Mouse (Mus musculus): ENCODE results near the gene Vmn1r143.
"Not testable (repeated sequence)": the region's sequence is repeated elsewhere in the genome, so short reads cannot be mapped to it uniquely, and the experiment has no call there.

Vmn1r143 gene

DNA sequence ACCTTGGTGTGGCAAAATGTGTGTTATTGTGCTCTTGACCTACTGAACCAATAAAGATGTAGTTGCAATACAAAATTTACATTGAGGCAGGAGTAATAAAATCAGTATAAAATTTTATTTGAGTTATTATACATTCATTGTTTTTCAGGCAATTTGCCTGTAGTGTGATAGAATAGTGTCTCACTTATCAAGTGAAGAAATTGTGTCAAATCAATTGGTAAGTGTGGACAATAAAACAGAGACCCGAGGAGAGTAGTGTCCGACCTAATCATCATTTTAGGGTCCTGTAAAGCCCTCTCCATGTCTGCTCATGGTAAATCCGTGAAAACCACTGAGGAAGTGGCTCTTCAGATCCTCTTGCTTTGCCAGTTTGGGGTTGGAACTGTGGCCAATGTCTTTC is at the start of gene Vmn1r143:
Gene Vmn1r143, plus strand, starts transcription at position 301 of the 400 bp plus-strand sequence.
- DNase-seq (ENCODE audit: low read depth, low spot score), result not testable (repeated sequence)

DNA sequence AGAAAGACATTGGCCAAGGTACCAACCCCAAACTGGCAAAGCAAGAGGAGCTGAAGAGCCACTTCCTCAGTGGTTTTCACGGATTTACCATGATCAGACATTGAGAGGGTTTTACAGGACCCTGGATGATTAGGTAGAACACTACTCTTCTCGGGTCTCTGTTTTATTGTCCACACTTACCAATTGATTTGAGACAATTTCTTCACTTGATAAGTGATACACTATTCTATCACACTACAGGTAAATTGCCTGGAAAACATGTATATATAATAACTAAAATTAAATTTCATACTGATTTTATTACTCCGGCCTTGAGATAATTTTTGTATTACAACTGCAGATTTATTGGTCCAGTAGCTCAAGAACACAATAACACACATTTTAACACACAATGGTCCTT is 25.2 kb upstream of the Vmn1r143 start, which contains the start of gene Vmn1r142:
Gene Vmn1r142, minus strand, starts transcription at position 101 of the 400 bp plus-strand sequence.
- DNase-seq (ENCODE audit: low read depth, low spot score), result not testable (repeated sequence)

DNA sequence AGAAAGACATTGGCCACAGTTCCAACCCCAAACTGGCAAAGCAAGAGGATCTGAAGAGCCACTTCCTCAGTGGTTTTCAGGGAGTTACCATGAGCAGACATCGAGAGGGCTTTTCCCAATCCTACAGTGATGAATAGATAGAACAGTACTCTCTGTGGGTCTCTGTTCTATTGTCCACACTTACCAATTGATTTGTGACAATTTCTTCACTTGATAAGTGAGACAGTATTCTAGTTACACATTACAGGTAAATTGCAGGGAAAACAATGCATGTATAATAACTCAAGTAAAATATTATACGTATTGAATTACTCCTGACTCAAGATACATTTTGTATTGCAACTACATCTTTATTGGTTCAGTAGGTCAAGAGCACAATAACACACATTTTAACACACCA is 12.0 kb downstream of the Vmn1r143 start, which contains the start of gene Gm8653:
Gene Gm8653, minus strand, starts transcription at position 101 of the 400 bp plus-strand sequence.
- DNase-seq (ENCODE audit: low read depth, low spot score), result not testable (repeated sequence)

DNA sequence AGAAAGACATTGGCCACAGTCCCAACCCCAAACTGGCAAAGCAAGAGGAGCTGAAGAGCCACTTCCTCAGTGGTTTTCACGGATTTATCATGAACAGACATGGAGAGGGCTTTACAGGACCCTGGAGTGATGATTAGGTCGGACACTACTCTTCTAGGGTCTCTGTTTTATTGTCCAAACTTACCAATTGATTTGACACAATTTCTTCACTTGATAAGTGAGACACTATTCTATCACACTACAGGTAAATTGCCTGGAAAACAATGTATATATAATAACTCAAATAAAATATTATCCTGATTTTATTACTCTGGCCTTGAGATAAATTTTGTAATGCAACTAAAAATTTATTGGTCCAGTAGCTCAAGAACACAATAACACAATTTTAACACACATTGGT is 40.2 kb downstream of the Vmn1r143 start, which contains the start of gene Gm8453:
Gene Gm8453, minus strand, starts transcription at position 101 of the 400 bp plus-strand sequence.
- DNase-seq (ENCODE audit: low read depth, low spot score), result not testable (repeated sequence)

Measured in brain, embryonic 18.5 days (tissue).